24 mouse cellular contexts compared by ENCODE assay signal in genomic region chr5:100227888-100228287, GRCm38 (mm10).
A peak's percentile ranks its signal among the peaks of the same experiment; 100 is the strongest.
DNase-seq lines count a peak whose midpoint lies in the region; ATAC-seq lines count a peak whose summit lies in the region.
"Had no signal": no experiment of that assay in that cellular context is flagged by ENCODE, and none has a peak within 500 bp of the region (broad histone marks: within the 10 kb centered on the region; RNA-seq: fewer than 3 reads in every experiment).

No protein-coding gene starts in this region.

- H3K4me3 ChIP-seq in megakaryocyte, embryonic 14.5 days (replicated peaks) = peak overlapping the region; percentile 23
- no peak overlapping the region for H3K4me3 ChIP-seq in hindbrain, embryonic 16.5 days (ENCODE audit: low read length)
- H3K4me3 ChIP-seq: embryonic facial prominence, embryonic 12.5 days; erythroblast, embryonic 14.5 days; forebrain, embryonic 12.5 days; forebrain, embryonic 15.5 days; heart, adult 2 months; heart, embryonic 10.5 days; hindbrain, embryonic 10.5 days; hindbrain, embryonic 13.5 days had no signal

- peaks cover 46% of the 10 kb centered on the region for H3K4me1 ChIP-seq in megakaryocyte, embryonic 14.5 days
- H3K4me1 ChIP-seq in hindbrain, embryonic 16.5 days (ENCODE audit: control insufficient read depth, insufficient read depth, low read depth, low read length) = no peaks in the 10 kb centered on the region
- H3K4me1 ChIP-seq: forebrain, embryonic 15.5 days had no signal

- ATAC-seq in megakaryocyte, adult 5-6 weeks (ENCODE audit: poor library complexity, severe bottlenecking) = no peak
- peak; percentile 46 to 55; a peak in 2 of 4 replicates for ATAC-seq in hematopoietic stem cell, adult 5-6 weeks (replicated peaks in 1 of 2; ENCODE audit: insufficient read depth in 1 of 2, low FRiP score in 2 of 2, low TSS enrichment in 1 of 2, low read depth in 1 of 2, poor library complexity in 2 of 2, severe bottlenecking in 2 of 2)
- ATAC-seq in megakaryocyte-erythroid progenitor cell, adult 5-6 weeks (replicated peaks; ENCODE audit: low FRiP score, low TSS enrichment, poor library complexity, severe bottlenecking) = peak; percentile 33; the same call in 1 of the 2 replicates
- ATAC-seq in hindbrain, embryonic 16.5 days = no peak
- ATAC-seq: CD4-positive, CD25-positive, alpha-beta regulatory T cell, adult 4 months; forebrain, embryonic 15.5 days; hindbrain, postnatal 0 days; inflammation-experienced regulatory T-cells, adult 6 months had no signal

- H3K27me3 ChIP-seq in megakaryocyte, embryonic 14.5 days (replicated peaks) = peaks cover 2% of the 10 kb centered on the region
- no peaks in the 10 kb centered on the region for H3K27me3 ChIP-seq in hindbrain, embryonic 16.5 days (replicated peaks; ENCODE audit: control insufficient read depth, insufficient read depth, low read length)
- H3K27me3 ChIP-seq: embryonic facial prominence, embryonic 12.5 days; forebrain, embryonic 12.5 days; forebrain, embryonic 15.5 days; hindbrain, embryonic 13.5 days had no signal

- no peak overlapping the region for H3K4me2 ChIP-seq in hindbrain, embryonic 16.5 days (ENCODE audit: low read length)
- H3K4me2 ChIP-seq: embryonic facial prominence, embryonic 12.5 days; forebrain, embryonic 12.5 days; forebrain, embryonic 15.5 days; hindbrain, embryonic 13.5 days had no signal

- H3K9me3 ChIP-seq in megakaryocyte, embryonic 14.5 days = peaks cover 7% of the 10 kb centered on the region
- H3K9me3 ChIP-seq in hindbrain, embryonic 16.5 days (ENCODE audit: control insufficient read depth, low read length) = no peaks in the 10 kb centered on the region
- H3K9me3 ChIP-seq: embryonic facial prominence, embryonic 12.5 days; forebrain, embryonic 12.5 days; forebrain, embryonic 15.5 days; heart, embryonic 10.5 days; hindbrain, embryonic 10.5 days; hindbrain, embryonic 13.5 days had no signal

- DNase-seq in urinary bladder, postnatal 10 days (ENCODE audit: low spot score) = no peak
- DNase-seq: adrenal gland, adult 2 months; adrenal gland, postnatal 14 days; cerebellum, adult 11-12 months; cerebellum, adult 8-10 months; cerebellum, postnatal 10 days; cerebellum, postnatal 36 days; gastrocnemius, postnatal 25 days; heart, adult 2 months had no signal

- no peak overlapping the region for H3K9ac ChIP-seq in hindbrain, embryonic 16.5 days (ENCODE audit: low read depth, low read length)
- H3K9ac ChIP-seq: embryonic facial prominence, embryonic 12.5 days; forebrain, embryonic 12.5 days; forebrain, embryonic 15.5 days; hindbrain, embryonic 13.5 days had no signal

- H3K36me3 ChIP-seq in megakaryocyte, embryonic 14.5 days (replicated peaks; ENCODE audit: low read length) = no peaks in the 10 kb centered on the region
- H3K36me3 ChIP-seq in hindbrain, embryonic 16.5 days (ENCODE audit: control insufficient read depth, insufficient read depth, low read length) = no peaks in the 10 kb centered on the region
- H3K36me3 ChIP-seq: embryonic facial prominence, embryonic 12.5 days; forebrain, embryonic 12.5 days; forebrain, embryonic 15.5 days; heart, embryonic 10.5 days; hindbrain, embryonic 10.5 days; hindbrain, embryonic 13.5 days had no signal

- H3K27ac ChIP-seq in hindbrain, embryonic 16.5 days (ENCODE audit: low read depth, low read length) = no peak overlapping the region
- H3K27ac ChIP-seq: embryonic facial prominence, embryonic 12.5 days; forebrain, embryonic 12.5 days; forebrain, embryonic 15.5 days; heart, adult 2 months; heart, embryonic 10.5 days; hindbrain, embryonic 10.5 days; hindbrain, embryonic 13.5 days; hindbrain, postnatal 0 days had no signal

- 77% methylated on average over 5 of the region's 5 CpGs for WGBS in hindbrain, embryonic 16.5 days

Comparison
In these comparisons a context has a peak if more than half of its experiments do, and no peak if none do; other contexts are left out.
1. ATAC-seq: peak in hematopoietic stem cell, adult 5-6 weeks (2 of 2) and megakaryocyte-erythroid progenitor cell, adult 5-6 weeks (single experiment); none in megakaryocyte, adult 5-6 weeks (single experiment) and hindbrain, embryonic 16.5 days (single experiment).